Mouse (Mus musculus) hindbrain, postnatal 0 days (tissue): Measurements from ENCODE around the gene Erich3. TPM values are rescaled to one million over a fixed set of nuclear protein-coding genes. Genes with fewer than 3 reads are reported as not detected.

ENCODE experiments used
- ATAC-seq: fragments of 200-750 bp; cut with Nextera tagmentation; 2 replicates; pipeline ENCODE4 v1.8.0; 2017; ENCODE audit warnings: mild to moderate bottlenecking, moderate TSS enrichment, moderate library complexity
- DNase-seq: peaks from one replicate; pipeline ENCODE4 v3.0.0-alpha.2; 2015; ENCODE audit warnings: low spot score
- H3K27ac ChIP-seq: fragments of 300-500 bp; sonication (generic); 2 replicates; pipeline ENCODE4 v1.5.1; 2014; ENCODE audit warnings: mild to moderate bottlenecking
- H3K27me3 ChIP-seq: fragments of 300-500 bp; sonication (generic); 2 replicates; pipeline ENCODE4 v1.6.1; 2014; ENCODE audit warnings: low read length, mixed read lengths; ENCODE audit not compliant: insufficient read depth
- H3K36me3 ChIP-seq: fragments of 300-500 bp; sonication (generic); 2 replicates; pipeline ENCODE4 v1.6.1; 2014; ENCODE audit warnings: low read length, mixed read lengths; ENCODE audit not compliant: insufficient read depth
- H3K4me1 ChIP-seq: fragments of 300-500 bp; sonication (generic); 2 replicates; pipeline ENCODE4 v1.6.1; 2014; ENCODE audit warnings: antibody characterized with exemption, low read length, mixed read lengths; ENCODE audit not compliant: insufficient read depth
- H3K4me2 ChIP-seq: fragments of 300-500 bp; sonication (generic); 2 replicates; pipeline ENCODE4 v1.6.1; 2014; ENCODE audit warnings: low read depth, mild to moderate bottlenecking, low read length, moderate library complexity, mixed read lengths
- H3K4me3 ChIP-seq: fragments of 300-500 bp; sonication (generic); 2 replicates; pipeline ENCODE4 v1.5.1; 2014; ENCODE audit warnings: low read length
- H3K9ac ChIP-seq: fragments of 300-500 bp; sonication (generic); replicated peaks from 2 replicates; pipeline ENCODE4 v1.6.1; 2014; ENCODE audit warnings: mild to moderate bottlenecking, low read length, moderate library complexity, mixed read lengths
- H3K9me3 ChIP-seq: fragments of 300-500 bp; sonication (generic); 2 replicates; pipeline ENCODE4 v1.6.1; 2016; ENCODE audit warnings: low read length, mixed read lengths
- CTCF ChIP-seq: IDR thresholded peaks from 2 replicates; pipeline ENCODE4 v1.5.1; 2016; ENCODE audit warnings: antibody characterized with exemption, control low read depth, low read depth
- WGBS: fragments of 180-500 bp; shearing (Covaris S2); extraction: QIAGEN DNeasy Blood & Tissue Kit; methylation state at CpG from one replicate; pipeline ENCODE4 v1.1.7; 2014; 5-methylcytosine and 5-hydroxymethylcytosine counted together
- polyA plus RNA-seq: library from polyadenylated mRNA; unstranded; fragments of >200 nt; fragmentation: Nextera tagmentation; extraction: Ambion mirVana; gene quantifications from 2 replicates; pipeline ENCODE4 v1.2.1, GENCODE M21; 2015
- total RNA-seq: library from RNA; depleted of rRNA; stranded (reverse); fragments of >200 nt; gene quantifications from 2 replicates; pipeline ENCODE4 v1.2.3, GENCODE M21; 2014; rRNA removed

Gene Erich3
- total and polyA plus RNA-seq, 2 experiments from 2014 or later: 2.5 to 2.7 TPM

DNA sequence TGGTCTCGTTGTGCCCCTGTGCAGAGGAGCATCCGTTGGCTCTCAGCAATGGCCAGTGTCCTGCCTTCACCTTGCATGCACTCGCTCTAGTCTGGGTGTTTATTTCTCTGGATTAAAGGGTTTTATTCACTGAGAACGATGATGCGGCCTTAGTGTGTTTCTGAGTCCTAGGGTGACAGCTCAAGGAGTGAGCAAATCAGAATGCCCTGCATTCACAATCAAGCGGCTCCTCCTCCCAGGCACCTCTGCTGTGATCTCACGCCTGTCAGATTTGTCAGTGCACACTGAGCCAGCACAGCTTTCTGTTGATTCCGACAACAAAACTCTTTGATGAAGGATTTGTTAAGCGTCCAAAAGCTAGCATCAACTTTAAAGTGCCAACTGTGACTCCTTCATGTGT lies 147.6 kb downstream of the Erich3 start:
- Histone ChIP-seq H3K4me2 (no peak overlapping the region), H3K9me3 (no peaks in the 10 kb centered on the region), H3K27ac (no peak overlapping the region), H3K9ac (no peak overlapping the region), H3K27me3 (no peaks in the 10 kb centered on the region), H3K4me1 (0 out of 2 replicates have a peak, but pooled peaks cover under 1% of the 10 kb centered on the region), H3K4me3 (no peak overlapping the region), H3K36me3 (no peaks in the 10 kb centered on the region)
- 15% methylated on average over 9 of the region's 9 CpGs for WGBS
- DNase-seq: no peak
- peak; percentile 19; the same call in 1 of the 2 replicates for ATAC-seq
- no peak for TF ChIP-seq CTCF

- ATAC-seq: no peak
- Histone ChIP-seq H3K9me3 (no peaks in the 10 kb centered on the region), H3K4me1 (0 out of 2 replicates have a peak, but pooled peaks cover 4% of the 10 kb centered on the region), H3K4me3 (no peak overlapping the region), H3K4me2 (no peak overlapping the region), H3K9ac (no peak overlapping the region), H3K36me3 (no peaks in the 10 kb centered on the region), H3K27ac (no peak overlapping the region), H3K27me3 (no peaks in the 10 kb centered on the region)
- TF ChIP-seq CTCF: no peak
- WGBS: 69% methylated on average over 9 of the region's 9 CpGs
- DNase-seq: no peak
These were observed 148.2 kb downstream of the Erich3 start for GRCm38 (mm10) chr3:154811833-154812232.

- H3K27ac ChIP-seq: no peak overlapping the region
- no peak for ATAC-seq
- no peaks in the 10 kb centered on the region for H3K9me3 ChIP-seq
- no peak overlapping the region for H3K4me2 ChIP-seq
- H3K4me3 ChIP-seq: no peak overlapping the region
- DNase-seq: no peak
- no peaks in the 10 kb centered on the region for H3K36me3 ChIP-seq
- no peak overlapping the region for H3K9ac ChIP-seq
- 0 out of 2 replicates have a peak, but pooled peaks cover 5% of the 10 kb centered on the region for H3K4me1 ChIP-seq
- no peaks in the 10 kb centered on the region for H3K27me3 ChIP-seq
- 76% methylated on average over 1 of the region's 1 CpGs for WGBS
- TF ChIP-seq CTCF: no peak
These were observed 149.2 kb downstream of the Erich3 start for GRCm38 (mm10) chr3:154812893-154813292.

- no peak overlapping the region for H3K4me2 ChIP-seq
- no peaks in the 10 kb centered on the region for H3K9me3 ChIP-seq
- 0 out of 2 replicates have a peak, but pooled peaks cover 5% of the 10 kb centered on the region for H3K4me1 ChIP-seq
- TF ChIP-seq CTCF: no peak
- H3K27me3 ChIP-seq: no peaks in the 10 kb centered on the region
- H3K36me3 ChIP-seq: no peaks in the 10 kb centered on the region
- H3K9ac ChIP-seq: no peak overlapping the region
- DNase-seq (no peak), ATAC-seq (no peak)
- whole genome bisulfite sequencing: 61% methylated on average over 2 of the region's 2 CpGs
- no peak overlapping the region for H3K27ac ChIP-seq
- H3K4me3 ChIP-seq: no peak overlapping the region
These were observed 151.9 kb downstream of the Erich3 start for GRCm38 (mm10) chr3:154815606-154816005.

DNA sequence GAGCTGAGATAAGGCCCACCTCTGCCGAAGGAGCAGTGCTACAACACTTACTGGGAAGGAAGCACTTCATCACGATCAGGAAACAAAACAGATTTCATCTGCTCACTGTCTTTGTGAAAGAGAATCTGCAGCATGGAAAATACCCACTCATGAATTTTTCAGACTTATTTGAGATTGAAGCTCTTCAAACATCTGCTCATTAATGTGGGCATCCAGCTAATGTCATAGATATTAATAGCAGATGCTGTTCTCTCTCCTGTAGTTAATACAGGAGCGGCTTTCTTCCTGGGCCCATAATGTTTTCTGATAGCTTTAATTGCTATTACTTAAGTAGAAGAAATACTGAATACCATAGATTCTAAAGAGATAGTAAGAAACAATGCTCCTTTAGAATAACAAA lies 152.6 kb downstream of the Erich3 start:
- no peaks in the 10 kb centered on the region for H3K9me3 ChIP-seq
- H3K4me1 ChIP-seq: 0 out of 2 replicates have a peak, but pooled peaks cover 5% of the 10 kb centered on the region
- H3K4me3 ChIP-seq: no peak overlapping the region
- H3K27ac ChIP-seq: peak overlapping the region; percentile 46; the same call in 1 of the 2 replicates
- ATAC-seq (no peak), DNase-seq (peak; percentile 16)
- H3K4me2 ChIP-seq: no peak overlapping the region
- no peaks in the 10 kb centered on the region for H3K36me3 ChIP-seq
- 61% methylated on average over 3 of the region's 3 CpGs for WGBS
- no peaks in the 10 kb centered on the region for H3K27me3 ChIP-seq
- TF ChIP-seq CTCF: no peak
- no peak overlapping the region for H3K9ac ChIP-seq

GRCm38 (mm10) chr3:154816801-154817625 lies 153.4 kb downstream of the Erich3 start:
- H3K27ac ChIP-seq: peak overlapping the region; percentile 46; the same call in 1 of the 2 replicates
- H3K9me3 ChIP-seq: no peaks in the 10 kb centered on the region
- peak overlapping the region; percentile 20 for H3K4me3 ChIP-seq
- peak; percentile 68 for DNase-seq
- H3K36me3 ChIP-seq: no peaks in the 10 kb centered on the region
- 12% methylated on average over 19 of the region's 19 CpGs for WGBS
- 0 out of 2 replicates have a peak, but pooled peaks cover 5% of the 10 kb centered on the region for H3K4me1 ChIP-seq
- H3K9ac ChIP-seq: peak overlapping the region; percentile 25; the same call in 1 of the 2 replicates
- peak; percentile 91 for ATAC-seq
- H3K27me3 ChIP-seq: no peaks in the 10 kb centered on the region
- H3K4me2 ChIP-seq: peak overlapping the region; percentile 48
- TF ChIP-seq CTCF: no peak

Other genes starting within 250 kb of the Erich3 start
- 12.2 and 17.0 TPM in 2 replicates for gene Cryz, start 67.1 kb upstream of the Erich3 start, total RNA-seq
- gene Cryz, start 67.1 kb upstream of the Erich3 start, polyA plus RNA-seq: 14.7 and 15.9 TPM in 2 replicates
- 21.4 and 40.7 TPM in 2 replicates for gene Tyw3, start 66.8 kb upstream of the Erich3 start, total RNA-seq
- 8.1 and 10.8 TPM in 2 replicates for gene Tyw3, start 66.8 kb upstream of the Erich3 start, polyA plus RNA-seq